Mouse (Mus musculus) cerebellum, postnatal 4 days (tissue): Measurements from ENCODE around the gene Plcb4.

Experiments used
- DNase-seq, 2 experiments: peaks; one replicate each; pipeline ENCODE4 v3.0.0; 2022; ENCODE audit warnings: low spot score in 2 of 2, mixed read lengths in 1 of 2

Gene Plcb4

DNA sequence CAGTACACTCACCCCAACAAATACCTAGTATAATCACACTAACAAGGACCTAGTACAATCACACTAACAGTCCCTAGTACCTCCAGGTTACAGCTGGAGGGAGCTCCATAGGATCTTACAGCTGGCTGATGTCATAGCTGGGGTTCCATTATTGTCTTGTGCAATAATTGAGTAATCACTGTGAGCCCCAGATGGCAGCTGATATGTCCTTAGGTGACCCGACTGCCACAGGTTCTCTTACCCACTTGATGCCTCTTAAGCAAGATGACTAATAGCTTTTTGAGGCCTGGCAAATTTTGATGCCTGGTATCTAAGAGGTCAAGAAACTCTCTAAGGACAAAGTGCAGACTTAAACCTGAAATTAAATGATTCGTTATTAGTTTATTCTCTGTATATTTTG lies 194.3 kb downstream of the Plcb4 start:
- DNase-seq: no peak

DNA sequence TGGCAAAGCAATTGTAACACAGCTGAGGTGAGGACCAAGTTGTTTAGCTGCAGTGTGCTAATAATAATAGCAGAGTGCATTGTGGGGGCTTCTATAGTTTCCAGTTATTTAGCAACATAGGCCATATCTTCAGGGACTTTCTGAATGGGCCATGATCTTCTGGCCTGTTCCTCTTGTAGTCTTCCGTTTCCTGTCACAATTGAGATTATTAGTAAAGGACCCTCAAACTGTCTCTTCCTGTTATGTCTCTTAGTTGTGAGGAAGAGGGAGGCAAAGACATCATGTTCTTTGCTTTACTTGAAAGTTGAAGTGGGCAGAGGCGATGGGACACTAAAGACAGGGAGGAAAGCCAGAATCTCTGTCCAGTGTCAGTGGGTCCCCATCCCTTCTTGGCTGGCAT lies 195.2 kb downstream of the Plcb4 start:
- no peak for DNase-seq

DNA sequence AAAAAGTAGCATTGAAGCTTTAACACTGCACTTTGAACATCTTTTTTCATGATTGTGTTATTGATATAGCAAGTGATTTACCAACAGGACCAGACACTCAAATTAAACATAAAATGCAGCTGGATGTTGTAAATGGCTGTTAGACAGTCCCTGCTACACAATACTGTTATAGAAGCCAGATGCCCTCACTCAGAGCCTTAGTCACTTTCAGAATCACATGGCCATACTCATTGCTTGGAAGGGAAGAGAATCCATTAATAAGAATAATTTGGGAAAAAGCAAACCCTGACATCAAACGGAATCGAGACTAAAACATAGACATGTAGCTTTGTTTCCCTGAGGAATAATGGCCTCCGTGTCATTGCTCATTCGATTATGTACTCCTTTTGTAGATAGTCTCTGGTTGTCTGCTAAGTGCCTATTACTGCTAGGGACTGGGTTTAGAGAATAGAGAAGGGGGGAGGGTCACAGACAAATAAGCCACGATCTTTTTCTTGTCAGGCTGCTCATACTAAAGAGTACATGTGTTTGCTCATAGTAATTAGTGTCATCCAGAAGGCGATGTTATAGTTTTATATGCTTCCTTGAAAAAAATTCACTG lies 197.2 kb downstream of the Plcb4 start:
- no peak for DNase-seq

DNA sequence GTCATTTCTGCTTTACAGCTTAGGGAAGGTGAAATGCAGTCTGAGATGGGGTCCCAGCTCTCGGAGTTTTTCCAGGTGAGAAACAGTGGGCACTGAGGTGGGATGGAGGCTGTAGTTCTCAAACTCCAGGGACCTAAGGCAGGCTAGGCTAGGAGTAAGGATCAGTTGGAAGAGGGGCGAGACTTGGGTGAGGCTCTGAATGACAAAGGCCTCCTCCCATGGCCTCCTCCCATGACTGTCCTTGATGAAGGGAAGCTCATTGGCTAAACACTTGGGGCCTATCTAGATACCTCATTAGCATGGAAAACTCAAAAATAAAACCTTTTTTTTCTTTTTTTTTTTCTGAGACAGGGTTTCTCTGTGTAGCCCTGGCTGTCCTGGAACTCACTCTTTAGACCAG lies 198.0 kb downstream of the Plcb4 start:
- DNase-seq: no peak

DNA sequence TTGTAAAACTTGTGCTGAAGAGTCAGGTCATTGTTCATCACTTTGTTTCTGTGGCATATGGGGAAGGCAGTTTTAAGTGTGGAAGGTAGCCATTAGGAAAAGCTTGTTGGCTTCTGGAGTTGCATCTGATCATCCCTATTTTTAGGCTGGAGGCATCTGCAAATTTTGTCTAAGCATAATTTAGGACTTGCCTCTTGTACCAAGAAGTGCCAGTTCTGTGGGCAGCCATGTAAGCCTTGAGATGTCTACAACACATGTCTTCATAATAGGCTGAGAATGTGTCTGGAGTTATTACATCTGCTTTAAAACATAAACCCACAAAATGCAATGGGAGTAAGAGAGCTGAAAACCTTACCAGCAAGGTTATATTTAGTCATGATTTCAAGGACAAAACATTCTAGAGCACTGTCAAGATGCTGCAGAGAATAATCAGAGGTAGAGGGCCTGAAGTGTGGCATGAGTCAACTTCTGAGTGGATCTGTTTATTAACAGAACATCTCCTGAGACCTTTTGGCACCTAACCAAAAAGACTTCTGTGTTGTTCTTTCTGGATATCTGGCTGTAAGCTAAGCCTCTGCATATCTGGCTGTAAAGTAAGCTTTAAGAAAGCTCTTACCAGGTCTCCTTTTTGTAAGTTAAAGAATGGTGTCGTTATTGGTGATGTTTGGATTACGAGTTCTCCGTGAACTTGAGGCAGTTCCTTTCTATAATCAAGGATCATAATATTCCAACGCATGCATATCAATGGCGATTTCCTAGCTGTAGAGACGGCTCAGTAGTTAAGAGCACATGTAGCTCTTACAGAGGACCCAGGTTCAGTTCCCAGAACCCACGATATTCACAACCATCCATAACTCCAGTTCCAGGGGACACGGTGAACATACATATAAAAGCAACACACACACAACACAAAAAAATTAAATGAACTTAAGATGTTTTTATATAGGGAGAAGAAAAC lies 203.0 kb downstream of the Plcb4 start:
- DNase-seq: no peak

DNA sequence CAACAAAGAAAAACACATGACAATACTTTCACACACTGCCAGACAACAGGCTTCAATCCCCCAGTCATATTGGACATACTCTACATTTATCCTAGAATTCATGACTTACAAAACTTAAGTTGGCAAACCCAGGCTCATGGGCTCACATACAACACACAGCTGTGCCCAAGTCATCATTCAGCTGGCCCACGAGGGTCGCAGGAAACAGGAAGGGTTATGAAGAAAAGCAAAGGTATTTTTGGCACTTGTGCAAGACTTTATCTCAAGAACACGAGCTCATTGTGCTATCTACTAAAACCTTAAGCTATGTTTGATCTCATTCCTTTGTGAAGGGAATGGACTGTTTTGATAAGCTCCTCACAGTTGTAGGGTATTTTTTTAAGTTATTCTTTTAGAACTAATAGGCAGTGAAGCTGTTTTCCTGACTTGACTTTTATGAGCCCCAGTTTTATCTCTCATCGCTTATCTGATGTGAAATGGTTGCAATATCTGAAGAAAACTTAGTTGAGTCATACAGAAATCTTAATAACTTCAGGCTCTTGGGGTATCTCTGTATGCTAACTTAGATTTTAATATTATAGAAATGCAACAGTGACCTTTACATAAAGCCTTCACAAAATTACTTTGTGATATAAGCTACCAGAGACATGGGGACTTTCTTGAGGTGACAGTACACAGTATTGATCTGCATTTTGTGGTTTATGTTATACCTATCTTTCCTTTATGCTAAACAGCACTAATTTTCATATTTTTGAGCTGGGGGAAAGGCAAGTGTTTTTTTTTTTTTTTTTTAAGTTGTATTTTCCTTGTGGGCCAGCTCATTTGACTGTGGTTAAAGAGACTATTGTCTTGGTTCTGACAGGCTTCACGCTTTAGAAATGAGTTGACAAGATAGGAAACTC lies 203.9 kb downstream of the Plcb4 start:
- no peak for DNase-seq

DNA sequence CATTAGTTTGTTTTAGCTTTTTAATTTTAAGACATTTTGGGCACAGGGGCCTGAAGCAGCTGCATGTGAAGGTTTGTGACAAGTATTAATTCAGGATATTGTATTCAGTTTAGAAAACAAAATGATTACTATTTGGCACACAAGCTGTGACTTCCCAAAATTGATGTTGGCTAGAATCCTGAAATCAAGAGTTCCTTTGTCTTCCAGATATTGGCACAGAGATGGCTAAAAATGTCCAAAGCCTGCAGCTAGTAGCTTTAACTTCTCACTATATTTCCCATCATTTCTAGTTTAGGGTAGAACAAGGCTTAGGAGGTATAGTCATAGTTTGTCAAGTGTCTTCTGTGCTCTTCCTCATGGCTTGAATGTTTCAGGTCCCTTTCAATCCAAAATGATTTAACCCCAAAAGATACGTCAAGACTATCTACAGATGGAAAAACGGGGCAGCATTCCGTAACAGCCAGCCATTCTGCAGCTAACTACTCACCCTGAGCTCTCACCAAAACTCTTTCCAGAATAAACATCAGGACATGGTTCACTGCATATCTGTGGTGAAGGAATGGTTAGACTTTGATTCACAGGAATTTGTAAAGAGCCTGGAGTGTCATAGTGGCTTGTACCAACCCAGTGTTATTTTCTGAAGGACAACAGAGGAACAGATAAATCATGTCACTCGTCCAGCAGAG lies 204.7 kb downstream of the Plcb4 start:
- no peak for DNase-seq

DNA sequence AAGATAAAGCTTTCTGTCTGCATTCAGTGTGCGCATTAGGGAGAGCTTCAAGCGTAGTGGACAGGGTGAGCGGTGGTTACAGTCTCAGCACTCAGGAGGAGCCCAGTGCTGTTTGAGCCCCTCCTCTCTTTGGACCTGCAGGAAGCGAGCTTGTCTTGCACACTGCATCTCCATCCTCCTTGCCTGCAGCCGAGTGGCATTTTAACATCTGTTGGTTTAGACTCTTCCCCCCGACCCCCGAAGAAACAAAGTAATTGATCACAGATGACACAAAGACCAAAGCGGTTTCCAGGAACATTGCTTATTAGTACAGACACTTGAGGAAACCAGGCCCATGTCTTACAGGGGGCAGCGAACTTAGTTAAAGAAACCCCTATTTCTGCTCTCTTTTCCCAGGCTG lies 207.6 kb downstream of the Plcb4 start:
- DNase-seq: no peak

DNA sequence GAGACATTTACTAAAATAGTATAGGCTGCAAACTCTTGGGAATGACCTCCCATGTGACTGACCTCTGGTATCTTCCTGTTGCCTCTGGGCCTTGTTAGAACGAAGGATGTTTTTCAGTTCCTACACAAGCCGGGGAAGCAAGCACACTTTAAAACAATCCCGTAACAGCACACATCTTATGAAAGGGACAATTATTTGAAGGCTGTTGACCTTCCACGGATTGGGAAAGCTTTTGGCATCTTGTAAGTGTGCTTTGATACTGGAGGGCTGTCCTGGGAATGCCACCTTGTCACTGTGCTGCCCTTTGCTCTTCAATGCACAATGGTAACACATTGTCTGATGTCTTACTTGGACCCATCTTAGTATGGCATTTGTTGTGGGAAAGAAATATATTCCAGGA lies 208.0 kb downstream of the Plcb4 start:
- no peak for DNase-seq

DNA sequence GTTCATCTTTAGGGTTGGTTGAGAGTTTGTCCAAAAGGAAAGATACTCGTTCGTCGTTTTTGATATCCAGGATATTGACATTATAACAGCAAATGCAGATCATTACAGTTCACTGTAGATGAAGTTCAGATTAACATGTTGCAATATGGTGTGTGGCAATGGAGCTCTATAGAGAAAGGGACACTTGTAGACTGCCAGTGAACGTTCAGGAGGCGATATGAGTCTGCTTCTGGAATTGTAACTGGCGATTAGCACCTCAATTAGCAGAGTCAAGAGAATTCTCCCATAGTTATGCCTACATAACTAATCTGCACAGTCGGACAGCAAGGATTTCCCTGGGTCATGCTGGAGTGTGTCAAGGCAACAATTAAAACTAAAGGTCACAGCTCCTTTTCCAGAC lies 210.8 kb downstream of the Plcb4 start:
- DNase-seq: no peak

DNA sequence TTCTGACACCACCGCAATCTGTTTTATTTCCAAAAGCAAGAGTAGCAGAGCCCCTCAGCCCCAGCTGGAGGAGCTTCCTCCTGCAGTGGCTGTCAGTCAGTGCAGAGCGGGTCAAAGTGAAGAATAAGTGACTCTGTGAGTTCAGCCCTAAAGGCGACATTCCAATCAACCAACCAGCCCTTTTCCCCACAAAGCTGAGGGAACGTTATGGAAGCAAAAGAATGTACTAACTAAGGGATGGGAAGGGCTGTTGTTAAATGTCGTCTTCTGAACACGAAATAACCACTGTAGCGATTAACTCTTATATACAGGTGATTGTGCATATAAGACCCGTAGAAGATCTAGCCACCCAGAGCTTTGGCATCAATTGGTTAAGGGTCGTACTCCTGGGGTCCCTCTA lies 214.3 kb downstream of the Plcb4 start:
- no peak for DNase-seq

DNA sequence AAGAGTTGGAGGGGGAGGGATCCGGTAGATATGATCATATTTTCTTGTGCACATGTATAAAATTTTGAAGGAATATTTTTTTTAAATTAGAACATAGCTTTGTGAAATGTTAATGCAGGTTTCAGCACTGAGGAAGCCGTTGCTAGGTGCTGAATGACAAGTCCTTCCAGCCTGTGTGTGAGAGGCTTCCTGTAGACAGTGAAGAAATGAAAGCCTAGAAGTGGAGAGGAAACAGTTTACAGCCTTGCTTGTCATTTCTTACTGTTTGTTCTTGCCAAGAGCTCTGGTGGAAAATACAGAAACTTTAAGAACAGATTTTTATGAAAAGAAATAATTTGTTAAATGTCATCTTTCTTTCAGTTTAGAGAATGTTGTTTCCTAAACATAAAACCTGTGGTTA lies 214.9 kb downstream of the Plcb4 start:
- no peak for DNase-seq

DNA sequence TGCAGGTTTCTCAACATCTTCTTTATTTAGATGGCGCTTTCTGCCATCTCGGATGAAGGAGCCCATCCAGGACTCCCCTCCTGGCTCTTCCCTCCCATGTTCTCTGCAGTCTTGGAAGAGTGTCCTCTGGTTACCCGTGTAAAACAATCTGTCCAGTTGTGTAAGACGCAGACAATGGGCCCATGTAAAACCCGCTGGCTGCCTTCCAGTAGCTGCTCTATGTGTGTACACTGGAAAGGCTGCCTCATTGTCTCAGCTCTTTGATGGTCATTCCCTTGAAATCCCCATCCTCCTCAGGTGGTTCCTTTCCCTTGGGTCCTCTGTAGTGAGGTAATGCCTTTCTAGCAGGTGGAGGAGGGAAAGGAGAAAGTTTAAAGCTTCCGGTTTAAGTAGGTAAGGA lies 216.7 kb downstream of the Plcb4 start:
- no peak for DNase-seq

DNA sequence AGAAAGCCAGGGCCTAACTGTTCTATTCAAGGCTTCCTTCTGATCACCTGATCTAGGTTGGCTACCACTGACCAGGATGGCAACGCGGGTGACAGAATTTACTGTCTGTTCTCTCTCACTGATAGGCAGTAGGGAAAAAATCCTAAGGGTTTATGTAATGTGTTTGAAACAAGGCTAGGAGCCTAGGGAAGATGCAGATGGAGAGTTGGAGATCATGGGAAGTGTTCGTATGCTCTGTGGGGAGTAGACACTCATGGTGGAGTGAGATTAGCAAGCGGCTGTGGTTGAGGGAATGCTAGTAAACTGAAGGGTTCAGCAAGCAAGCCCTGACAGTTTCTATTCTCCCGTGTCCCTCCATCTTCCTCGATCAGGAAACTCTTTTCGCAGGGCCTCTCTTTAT lies 220.5 kb downstream of the Plcb4 start:
- DNase-seq: no peak

DNA sequence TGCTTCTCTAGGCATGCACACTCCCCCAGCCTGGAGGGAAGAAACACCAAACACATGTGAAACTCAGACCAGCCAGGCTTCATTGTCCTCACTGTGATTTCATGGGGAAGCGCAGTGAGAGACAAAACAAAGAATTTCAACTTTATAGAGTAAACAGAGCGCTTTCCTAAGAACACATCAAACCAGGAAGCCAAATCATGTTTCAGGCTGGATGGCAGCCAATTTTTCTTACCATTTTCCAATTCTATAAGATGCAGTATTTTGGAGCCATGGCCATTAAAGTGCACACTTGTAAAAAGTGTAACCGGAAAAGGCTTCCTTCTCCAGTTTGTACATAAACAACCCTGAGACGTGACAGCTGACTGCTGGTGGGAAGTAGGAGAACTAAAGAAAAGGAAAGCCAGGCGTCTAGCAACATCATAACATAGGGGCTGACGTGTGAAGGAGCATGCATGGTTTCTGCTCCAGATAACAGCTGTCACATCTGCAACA lies 221.5 kb downstream of the Plcb4 start:
- no peak for DNase-seq

DNA sequence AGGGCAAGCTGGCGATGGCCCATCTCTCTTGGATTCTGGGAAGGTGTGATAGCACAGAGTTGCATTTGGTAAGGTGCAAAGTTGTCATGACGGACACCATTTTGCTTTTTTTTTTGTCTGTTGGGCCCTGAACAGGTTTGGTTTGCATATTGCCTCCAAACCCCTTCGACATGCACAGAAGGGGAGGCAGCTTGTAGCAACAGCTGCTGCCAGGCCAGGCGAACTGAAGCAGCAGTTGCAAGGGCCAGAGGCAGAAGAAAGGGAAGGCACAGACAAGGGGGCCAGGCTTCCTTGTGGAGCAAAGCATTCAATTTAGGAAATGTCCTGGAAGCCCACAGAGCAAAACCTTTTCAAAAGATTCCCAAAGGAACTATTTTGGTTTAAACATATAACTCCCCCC lies 224.5 kb downstream of the Plcb4 start:
- DNase-seq: no peak

DNA sequence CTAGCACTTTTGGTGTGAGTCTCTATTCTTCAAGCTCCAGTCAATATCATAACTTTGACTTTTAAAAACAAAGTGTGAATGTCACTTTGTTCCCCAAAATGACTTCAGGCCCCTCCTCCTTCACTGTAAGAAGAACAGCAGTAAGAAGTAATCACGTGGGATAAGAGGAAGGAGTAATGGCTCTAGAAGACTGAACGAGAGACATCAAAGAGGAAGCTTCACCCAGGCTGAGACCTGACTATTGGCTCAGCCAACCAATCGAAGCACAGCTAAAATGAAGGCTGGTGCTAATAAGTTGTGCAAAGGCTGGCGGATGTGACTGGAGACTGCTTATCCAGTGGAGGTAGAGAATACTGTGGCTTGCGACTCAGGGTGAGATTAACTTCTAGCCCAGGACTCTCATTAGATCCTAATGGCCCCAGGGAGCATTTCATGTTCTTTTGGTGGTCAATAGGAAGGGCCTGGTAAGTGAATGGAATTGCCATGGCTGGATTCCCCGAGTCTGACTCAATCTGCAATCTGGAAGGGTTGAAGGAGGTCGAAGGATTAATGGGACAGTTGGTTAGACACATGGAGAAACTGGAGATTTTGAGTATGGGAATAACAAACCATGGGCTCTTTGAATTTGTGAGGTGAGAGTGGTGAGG lies 225.8 kb downstream of the Plcb4 start:
- no peak for DNase-seq

DNA sequence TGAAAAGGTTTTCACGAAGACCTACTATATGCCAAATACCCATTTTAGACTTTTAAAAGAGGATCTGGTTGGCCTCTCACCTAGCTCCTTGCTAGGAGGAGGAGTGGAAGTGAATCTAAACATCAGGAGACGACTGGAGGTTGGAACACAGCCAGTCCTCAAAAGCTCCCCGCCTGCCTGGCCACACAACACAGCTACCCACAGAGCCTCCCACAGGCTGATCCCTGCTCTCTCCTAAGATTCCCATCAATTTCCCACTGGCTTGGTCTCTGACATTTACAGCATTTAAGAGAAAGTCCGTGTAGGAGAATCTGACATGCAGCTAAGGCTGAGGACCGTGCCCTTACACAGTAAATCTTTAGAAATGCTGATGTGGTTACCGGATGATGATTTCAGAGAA lies 226.8 kb downstream of the Plcb4 start:
- DNase-seq: no peak

DNA sequence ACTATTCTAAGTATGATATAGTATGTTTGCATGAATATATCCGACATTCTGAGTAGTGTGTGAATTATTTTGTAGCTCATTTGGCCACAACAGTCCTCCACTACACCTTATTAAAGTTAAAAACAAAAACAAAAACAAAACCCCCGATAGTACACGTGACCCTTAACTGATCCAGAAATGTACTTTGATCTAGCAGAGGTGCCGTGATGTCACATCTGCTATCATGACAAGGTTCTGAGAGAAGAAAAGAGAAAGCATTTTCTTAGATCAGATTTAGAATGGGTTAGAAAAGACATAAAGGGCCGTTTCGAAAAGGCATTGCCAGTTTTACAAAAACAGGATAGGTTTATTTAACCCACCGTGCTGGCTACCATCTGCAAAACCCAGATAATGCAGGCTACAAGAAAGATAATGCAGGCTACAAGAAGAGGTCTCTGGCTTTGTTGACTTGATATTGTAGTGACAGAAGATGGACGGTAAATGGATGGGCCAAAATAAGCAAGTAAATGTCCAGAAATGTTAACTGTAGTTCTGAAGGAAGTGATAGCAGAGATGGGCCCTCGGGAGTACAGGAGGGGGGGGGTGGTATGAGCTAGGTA lies 227.4 kb downstream of the Plcb4 start:
- DNase-seq: no peak

DNA sequence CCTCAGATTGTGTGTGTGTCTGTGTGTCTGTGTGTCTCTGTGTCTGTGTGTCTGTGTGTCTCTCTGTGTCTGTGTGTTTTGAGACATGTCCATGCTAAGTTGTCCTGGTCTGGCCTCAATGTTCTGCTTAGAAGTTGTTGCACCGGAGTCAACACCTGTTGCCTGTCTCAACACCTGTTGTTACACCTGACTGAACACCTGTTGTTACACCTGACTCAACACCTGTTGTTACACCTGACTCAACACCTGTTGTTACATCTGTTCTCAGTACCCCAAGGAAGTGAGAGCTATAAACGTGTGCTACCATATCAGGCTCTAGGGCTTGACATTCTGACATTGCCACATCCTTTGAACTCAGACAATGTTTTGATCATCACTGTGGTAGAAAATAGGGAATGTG lies 229.0 kb downstream of the Plcb4 start:
- DNase-seq: no peak

DNA sequence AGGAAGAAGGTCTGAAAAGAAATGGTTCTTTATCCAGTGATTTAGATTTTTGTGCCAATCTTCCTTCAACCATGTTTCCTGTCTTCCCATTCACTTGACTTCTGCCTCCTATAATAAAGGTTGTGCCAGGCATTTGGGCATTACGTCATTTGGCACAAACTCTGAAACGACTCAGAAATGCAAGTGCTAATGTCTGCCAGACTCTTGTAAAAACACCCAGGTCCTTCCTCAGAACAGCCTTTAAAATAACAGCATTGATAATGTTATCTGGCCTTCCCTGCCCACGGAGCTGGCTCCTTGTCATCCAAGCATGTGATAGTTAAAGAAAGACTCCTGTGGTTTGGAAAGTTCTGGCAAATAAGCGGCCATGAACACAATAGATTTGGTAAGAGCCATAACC lies 229.4 kb downstream of the Plcb4 start:
- no peak for DNase-seq
